Mouse (Mus musculus): ENCODE data around the gene Vmn1r45. TPM values are rescaled to one million over a fixed set of nuclear protein-coding genes. Genes with fewer than 3 reads are reported as not detected.
"Not testable (repeated sequence)": the region's sequence is repeated elsewhere in the genome, so short reads cannot be mapped to it uniquely, and the experiment has no call there.

The Vmn1r45 gene
- polyA plus RNA-seq (2015; fragmentation: Nextera tagmentation; extraction: Ambion mirVana) = not detected in 2 replicates

GRCm38 (mm10) chr6:89940498-89940897 lies at the start of gene Vmn1r45:
Vmn1r45 (minus strand) TSS chr6:89940598.
- H3K27me3 ChIP-seq; H3K4me3 ChIP-seq (replicated peaks); ATAC-seq (ENCODE audit: insufficient number of reproducible peaks, low FRiP score, low TSS enrichment, low read depth); H3K27ac ChIP-seq (replicated peaks); H3K9ac ChIP-seq; H3K36me3 ChIP-seq; H3K4me1 ChIP-seq; H3K9me3 ChIP-seq (replicated peaks); H3K4me2 ChIP-seq (replicated peaks): not testable (repeated sequence)
- 86% methylated on average over 2 of the region's 2 CpGs for WGBS

- Histone ChIP-seq H3K4me3 (replicated peaks) (no peak overlapping the region), H3K9me3 (replicated peaks) (no peaks in the 10 kb centered on the region), H3K27me3 (no peaks in the 10 kb centered on the region), H3K9ac (no peak overlapping the region), H3K27ac (replicated peaks) (no peak overlapping the region), H3K4me2 (replicated peaks) (no peak overlapping the region), H3K4me1 (no peaks in the 10 kb centered on the region), H3K36me3 (no peaks in the 10 kb centered on the region)
- no peak for ATAC-seq (ENCODE audit: insufficient number of reproducible peaks, low FRiP score, low TSS enrichment, low read depth)
- 16% methylated on average over 1 of the region's 1 CpGs for WGBS
These were observed 45.6 kb upstream of the Vmn1r45 start for GRCm38 (mm10) chr6:89985989-89986388.

- Histone ChIP-seq H3K27me3 (no peaks in the 10 kb centered on the region), H3K9ac (no peak within 1 kb of the TSS), H3K4me1 (no peaks in the 10 kb centered on the region), H3K36me3 (no peaks in the 10 kb centered on the region), H3K27ac (replicated peaks) (no peak within 1 kb of the TSS), H3K4me3 (replicated peaks) (no peak within 1 kb of the TSS), H3K4me2 (replicated peaks) (no peak within 1 kb of the TSS), H3K9me3 (replicated peaks) (no peaks in the 10 kb centered on the region)
- no peak for ATAC-seq (ENCODE audit: insufficient number of reproducible peaks, low FRiP score, low TSS enrichment, low read depth)
- WGBS = 47% methylated on average over 2 of the region's 2 CpGs
These were observed 28.6 kb upstream of the Vmn1r45 start, which contains the start of gene Vmn1r46 for GRCm38 (mm10) chr6:89969013-89969412. Vmn1r46 (plus strand) TSS chr6:89969313.

GRCm38 (mm10) chr6:89966341-89966740 lies 25.9 kb upstream of the Vmn1r45 start:
- H3K4me3 ChIP-seq (replicated peaks) = no peak overlapping the region
- H3K36me3 ChIP-seq = no peaks in the 10 kb centered on the region
- no peaks in the 10 kb centered on the region for H3K27me3 ChIP-seq
- H3K4me1 ChIP-seq = no peaks in the 10 kb centered on the region
- H3K9ac ChIP-seq = no peak overlapping the region
- H3K4me2 ChIP-seq (replicated peaks) = no peak overlapping the region
- no peak overlapping the region for H3K27ac ChIP-seq (replicated peaks)
- H3K9me3 ChIP-seq (replicated peaks) = no peaks in the 10 kb centered on the region
- no peak for ATAC-seq (ENCODE audit: insufficient number of reproducible peaks, low FRiP score, low TSS enrichment, low read depth)

- Histone ChIP-seq H3K9ac (no peak overlapping the region), H3K36me3 (no peaks in the 10 kb centered on the region), H3K4me3 (replicated peaks) (no peak overlapping the region), H3K4me1 (no peaks in the 10 kb centered on the region), H3K9me3 (replicated peaks) (no peaks in the 10 kb centered on the region), H3K27me3 (no peaks in the 10 kb centered on the region), H3K27ac (replicated peaks) (no peak overlapping the region), H3K4me2 (replicated peaks) (no peak overlapping the region)
- WGBS = 60% methylated on average over 2 of the region's 2 CpGs
- ATAC-seq (ENCODE audit: insufficient number of reproducible peaks, low FRiP score, low TSS enrichment, low read depth) = no peak
These were observed 13.2 kb upstream of the Vmn1r45 start for GRCm38 (mm10) chr6:89953556-89953955.

GRCm38 (mm10) chr6:89940926-89941325 lies 528 bp upstream of the Vmn1r45 start:
- H3K4me1 ChIP-seq = no peaks in the 10 kb centered on the region
- no peak for ATAC-seq (ENCODE audit: insufficient number of reproducible peaks, low FRiP score, low TSS enrichment, low read depth)
- H3K9ac ChIP-seq = no peak overlapping the region
- WGBS = 73% methylated on average over 2 of the region's 2 CpGs
- H3K9me3 ChIP-seq (replicated peaks) = no peaks in the 10 kb centered on the region
- H3K4me2 ChIP-seq (replicated peaks) = no peak overlapping the region
- H3K27me3 ChIP-seq = no peaks in the 10 kb centered on the region
- no peak overlapping the region for H3K27ac ChIP-seq (replicated peaks)
- H3K36me3 ChIP-seq = no peaks in the 10 kb centered on the region
- H3K4me3 ChIP-seq (replicated peaks) = no peak overlapping the region

- H3K4me1 ChIP-seq = no peaks in the 10 kb centered on the region
These were observed 56.6 kb downstream of the Vmn1r45 start for GRCm38 (mm10) chr6:89883812-89884211.

GRCm38 (mm10) chr6:89883360-89883759 lies 57.0 kb downstream of the Vmn1r45 start, which contains the start of gene Vmn1r44:
Vmn1r44 (plus strand) TSS chr6:89883660.
- Histone ChIP-seq H3K4me3 (replicated peaks) (no peak within 1 kb of the TSS), H3K4me1 (no peaks in the 10 kb centered on the region), H3K36me3 (no peaks in the 10 kb centered on the region), H3K9ac (no peak within 1 kb of the TSS), H3K27me3 (no peaks in the 10 kb centered on the region), H3K27ac (replicated peaks) (no peak within 1 kb of the TSS), H3K9me3 (replicated peaks) (no peaks in the 10 kb centered on the region), H3K4me2 (replicated peaks) (no peak within 1 kb of the TSS)
- no peak for ATAC-seq (ENCODE audit: insufficient number of reproducible peaks, low FRiP score, low TSS enrichment, low read depth)
- WGBS = 94% methylated on average over 1 of the region's 1 CpGs

More at GRCm38 (mm10) chr6:89883812-89884211, 56.6 kb downstream of the Vmn1r45 start:
- Histone ChIP-seq H3K9me3 (replicated peaks) (no peaks in the 10 kb centered on the region), H3K27me3 (no peaks in the 10 kb centered on the region), H3K36me3 (no peaks in the 10 kb centered on the region), H3K4me2 (replicated peaks) (no peak overlapping the region), H3K27ac (replicated peaks) (no peak overlapping the region), H3K4me3 (replicated peaks) (no peak overlapping the region), H3K9ac (no peak overlapping the region)
- no peak for ATAC-seq (ENCODE audit: insufficient number of reproducible peaks, low FRiP score, low TSS enrichment, low read depth)
- WGBS = 52% methylated on average over 2 of the region's 2 CpGs

Other genes starting within 250 kb of the Vmn1r45 start
- not detected in 2 replicates for gene Vmn1r40, start 233.1 kb downstream of the Vmn1r45 start, polyA plus RNA-seq (2015; fragmentation: Nextera tagmentation; extraction: Ambion mirVana)
- gene Vmn1r41, start 199.8 kb downstream of the Vmn1r45 start, polyA plus RNA-seq (2015; fragmentation: Nextera tagmentation; extraction: Ambion mirVana) = not detected in 2 replicates
- not detected in 2 replicates for gene Vmn1r42, start 64.2 kb downstream of the Vmn1r45 start, polyA plus RNA-seq (2015; fragmentation: Nextera tagmentation; extraction: Ambion mirVana)
- gene Vmn1r43, start 64.2 kb downstream of the Vmn1r45 start, polyA plus RNA-seq (2015; fragmentation: Nextera tagmentation; extraction: Ambion mirVana) = 0.03 and 0.04 TPM in 2 replicates
- gene Vmn1r44, start 56.9 kb downstream of the Vmn1r45 start, polyA plus RNA-seq (2015; fragmentation: Nextera tagmentation; extraction: Ambion mirVana) = not detected in 2 replicates
- not detected in 2 replicates for gene Vmn1r46, start 28.7 kb upstream of the Vmn1r45 start, polyA plus RNA-seq (2015; fragmentation: Nextera tagmentation; extraction: Ambion mirVana)
- not detected in 2 replicates for gene Vmn1r47, start 75.5 kb upstream of the Vmn1r45 start, polyA plus RNA-seq (2015; fragmentation: Nextera tagmentation; extraction: Ambion mirVana)
- gene Vmn1r48, start 96.2 kb upstream of the Vmn1r45 start, polyA plus RNA-seq (2015; fragmentation: Nextera tagmentation; extraction: Ambion mirVana) = not detected in 2 replicates
- gene Vmn1r49, start 137.9 kb upstream of the Vmn1r45 start, polyA plus RNA-seq (2015; fragmentation: Nextera tagmentation; extraction: Ambion mirVana) = not detected in 2 replicates
- gene Vmn1r50, start 160.8 kb upstream of the Vmn1r45 start, polyA plus RNA-seq (2015; fragmentation: Nextera tagmentation; extraction: Ambion mirVana) = not detected in 2 replicates
- gene Vmn1r51, start 182.0 kb upstream of the Vmn1r45 start, polyA plus RNA-seq (2015; fragmentation: Nextera tagmentation; extraction: Ambion mirVana) = 0.05 TPM in 1 of 2 replicates, not detected in the other
- not detected in 2 replicates for gene Vmn1r52, start 234.2 kb upstream of the Vmn1r45 start, polyA plus RNA-seq (2015; fragmentation: Nextera tagmentation; extraction: Ambion mirVana)

Measured in embryonic facial prominence, embryonic 15.5 days (tissue).